Mouse (Mus musculus) brain, embryonic 14.5 days (tissue): ENCODE results near the gene Syk.

Experiments
- CTCF ChIP-seq: fragments of 200-500 bp; IDR thresholded peaks from 2 replicates; pipeline ENCODE4 v1.5.1; 2012; ENCODE audit warnings: inconsistent platforms, mild to moderate bottlenecking, moderate library complexity, borderline replicate concordance; ENCODE audit not compliant: insufficient read depth, insufficient read length; ENCODE audit errors: extremely low read depth
- POLR2A ChIP-seq: fragments of 200-500 bp; IDR thresholded peaks from 2 replicates; pipeline ENCODE4 v1.6.1; 2012; ENCODE audit warnings: mild to moderate bottlenecking, inconsistent platforms, borderline replicate concordance; ENCODE audit not compliant: poor library complexity, insufficient read depth, insufficient read length, severe bottlenecking; ENCODE audit errors: extremely low read depth

- TF ChIP-seq CTCF (no peak), POLR2A (no peak)
Observed at GRCm38 (mm10) chr13:52615085-52615484, 32.1 kb downstream of the Syk start.
